Mouse (Mus musculus) spleen, postnatal 36 days (tissue): Measurements from ENCODE around the gene Prr13.

ENCODE experiments used
- DNase-seq, 2 experiments: peaks; one replicate each; pipeline ENCODE4 v3.0.0; 2022; ENCODE audit warnings: low spot score in 2 of 2, mixed read lengths in 1 of 2

Prr13 gene

GRCm38 (mm10) chr15:102505073-102505769 is 46.4 kb downstream of the Prr13 start:
- no peak for DNase-seq

DNA sequence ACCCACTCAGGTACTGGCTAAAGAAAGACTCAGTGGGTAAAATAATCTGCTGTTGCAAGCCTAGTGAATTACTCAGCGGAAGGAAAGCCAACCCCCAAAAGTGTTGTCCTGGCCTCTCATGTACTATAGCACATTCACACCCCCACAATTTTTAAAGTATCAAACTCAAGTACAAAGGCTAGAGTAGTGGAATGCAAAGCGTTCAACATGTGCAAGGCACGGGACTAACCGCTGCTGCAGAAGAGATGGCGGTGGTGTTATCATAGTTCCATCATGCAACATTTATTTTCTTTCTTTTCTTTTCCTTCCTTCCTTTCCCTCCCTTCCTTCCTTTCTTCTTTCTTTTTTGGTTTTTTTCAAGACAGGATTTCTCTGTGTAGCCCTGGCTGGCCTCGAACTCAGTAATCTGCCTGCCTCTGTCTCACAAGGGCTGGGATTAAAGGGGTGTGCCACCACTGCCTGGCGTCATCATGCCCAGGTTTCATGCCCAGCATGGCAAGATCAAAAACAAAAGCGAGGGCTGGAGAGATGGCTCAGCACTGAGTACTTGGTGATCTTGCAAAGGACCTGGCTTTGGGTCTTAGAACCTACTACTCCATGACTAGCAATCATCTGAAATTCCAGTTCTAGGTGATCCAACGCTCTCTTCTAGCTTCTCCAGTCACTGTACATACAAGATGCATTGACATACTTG is 47.1 kb downstream of the Prr13 start:
- DNase-seq = no peak

DNA sequence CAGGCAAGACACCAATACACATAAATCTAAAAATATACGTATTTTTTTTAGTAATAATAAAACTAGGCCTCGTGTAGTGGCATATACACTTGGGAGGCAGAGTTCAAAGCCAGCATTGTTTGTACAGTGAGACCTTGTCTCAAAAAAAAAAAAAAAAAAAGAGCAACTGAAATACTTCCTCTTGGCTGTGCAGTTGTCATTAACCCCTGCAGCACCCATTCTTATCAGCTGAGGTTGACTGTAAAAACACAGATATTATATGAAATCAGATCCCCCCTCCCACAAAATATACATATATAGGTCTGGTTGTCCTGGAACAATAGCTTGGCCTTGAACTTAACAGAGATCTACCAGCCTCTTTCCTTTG is 47.6 kb downstream of the Prr13 start:
- no peak for DNase-seq

DNA sequence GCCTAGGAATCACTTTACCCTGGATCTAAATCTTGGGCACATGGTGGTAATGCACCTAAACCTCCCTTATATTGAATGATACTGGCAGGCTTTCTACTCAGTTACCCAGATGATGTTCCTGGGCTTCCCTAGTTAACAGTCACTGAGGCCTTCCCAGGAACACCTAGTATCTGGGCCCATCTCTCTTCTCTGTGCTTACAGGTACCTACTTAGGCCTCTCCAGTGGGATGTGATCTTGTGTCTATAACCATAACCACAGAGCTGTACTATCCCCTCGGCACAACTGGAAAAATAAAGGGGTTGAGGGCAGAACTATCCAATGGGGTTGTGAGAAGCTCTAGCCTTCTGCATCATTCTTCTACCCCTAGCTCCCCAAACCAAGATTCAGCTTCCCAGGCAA is 48.0 kb downstream of the Prr13 start:
- DNase-seq = no peak

DNA sequence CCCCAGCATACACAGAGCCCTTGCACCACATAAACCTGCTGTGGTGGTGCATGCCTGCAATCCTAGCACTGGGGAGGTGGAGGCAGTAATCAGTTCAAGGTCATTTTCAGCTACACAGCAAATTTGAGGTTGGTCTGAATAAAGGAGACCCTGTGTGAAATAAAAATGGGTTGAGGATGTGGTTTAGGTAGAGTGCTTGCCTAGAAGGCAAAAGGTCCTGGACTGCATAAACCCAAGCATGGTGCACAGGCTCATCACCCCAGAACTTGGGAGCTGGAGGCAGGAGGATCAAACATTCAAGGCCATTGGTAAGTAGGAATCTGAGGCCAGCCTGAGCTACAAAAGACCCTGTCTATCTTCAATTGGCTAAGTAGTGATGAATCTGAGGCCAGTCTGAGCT is 48.7 kb downstream of the Prr13 start:
- DNase-seq = no peak

- DNase-seq = no peak
Observed at GRCm38 (mm10) chr15:102508336-102508735, 49.5 kb downstream of the Prr13 start.

GRCm38 (mm10) chr15:102510110-102510509 is 51.3 kb downstream of the Prr13 start:
- DNase-seq = no peak

GRCm38 (mm10) chr15:102510590-102511284 is 51.9 kb downstream of the Prr13 start:
- DNase-seq = peak; percentile 67 to 78

DNA sequence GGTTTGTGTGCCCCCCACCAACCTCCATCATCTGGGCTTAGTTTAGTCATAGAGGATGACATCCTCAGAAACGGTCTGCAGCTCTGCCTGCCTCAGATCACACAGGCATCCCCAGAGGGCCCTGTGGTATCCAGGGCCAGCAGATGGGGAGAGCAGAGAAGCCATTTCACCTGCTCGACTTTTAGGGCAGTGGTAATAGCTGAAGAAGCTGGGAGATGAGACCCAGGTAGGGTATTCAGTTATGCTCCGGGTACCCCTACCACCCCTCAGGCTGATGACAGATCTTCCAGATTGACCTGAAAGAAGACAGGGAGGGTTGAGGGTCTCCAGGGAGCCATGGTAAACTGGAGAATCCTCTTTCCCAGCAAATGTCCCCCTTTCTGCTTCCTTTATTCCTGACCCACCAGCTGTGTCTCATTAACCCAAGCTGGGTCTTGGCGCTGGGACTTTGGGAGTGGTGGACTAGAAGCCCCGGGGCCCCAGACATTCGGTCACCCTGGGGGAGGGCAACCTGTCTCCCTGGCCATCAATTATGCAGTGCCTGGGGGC is 52.5 kb downstream of the Prr13 start:
- DNase-seq = no peak

DNA sequence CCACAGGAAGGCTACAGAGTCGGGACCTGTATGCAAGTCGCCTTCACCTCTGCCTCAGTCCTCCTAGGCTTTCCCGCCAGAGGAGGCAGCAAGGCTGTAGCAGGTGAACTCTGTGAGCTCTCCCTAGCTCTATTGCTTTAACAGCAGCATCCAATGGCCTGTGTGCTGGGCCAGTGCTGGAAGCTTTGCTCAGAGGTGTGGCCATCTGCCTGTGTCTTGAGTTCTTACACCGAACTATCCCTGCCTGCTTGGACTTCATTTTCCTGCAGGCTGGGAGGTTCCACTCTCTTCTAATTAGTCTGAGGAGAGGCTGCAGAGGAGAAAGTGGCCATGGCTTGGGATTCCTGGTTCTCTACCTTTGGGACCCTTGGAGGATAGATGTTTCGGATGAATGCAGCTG is 53.2 kb downstream of the Prr13 start:
- no peak for DNase-seq
